Mouse (Mus musculus) left cerebral cortex, postnatal 10 days (tissue): ENCODE data around the gene Mgea5. TPM values are rescaled to one million over a fixed set of nuclear protein-coding genes. Genes with fewer than 3 reads are reported as not detected.
"Not testable (repeated sequence)": the region's sequence is repeated elsewhere in the genome, so short reads cannot be mapped to it uniquely, and the experiment has no call there.

Source experiments
- DNase-seq, 2 experiments: peaks; one replicate each; pipeline ENCODE4 v3.0.0; 2021 to 2022; ENCODE audit warnings: low spot score in 2 of 2, mixed read lengths in 1 of 2; ENCODE audit errors: extremely low spot score in 1 of 2
- intact Hi-C: fragments of 180-260 bp; cut with DNase I; formaldehyde crosslinking; loops from one replicate; pipeline ENCODE4 v1.15.1; 2025
- total RNA-seq, 2 experiments: library from RNA; stranded (reverse); gene quantifications; 2 replicates each; pipeline ENCODE4 v1.2.3; 2021

Gene Mgea5
- total RNA-seq = 100 to 1,000 TPM; 146 to 152 TPM

DNA sequence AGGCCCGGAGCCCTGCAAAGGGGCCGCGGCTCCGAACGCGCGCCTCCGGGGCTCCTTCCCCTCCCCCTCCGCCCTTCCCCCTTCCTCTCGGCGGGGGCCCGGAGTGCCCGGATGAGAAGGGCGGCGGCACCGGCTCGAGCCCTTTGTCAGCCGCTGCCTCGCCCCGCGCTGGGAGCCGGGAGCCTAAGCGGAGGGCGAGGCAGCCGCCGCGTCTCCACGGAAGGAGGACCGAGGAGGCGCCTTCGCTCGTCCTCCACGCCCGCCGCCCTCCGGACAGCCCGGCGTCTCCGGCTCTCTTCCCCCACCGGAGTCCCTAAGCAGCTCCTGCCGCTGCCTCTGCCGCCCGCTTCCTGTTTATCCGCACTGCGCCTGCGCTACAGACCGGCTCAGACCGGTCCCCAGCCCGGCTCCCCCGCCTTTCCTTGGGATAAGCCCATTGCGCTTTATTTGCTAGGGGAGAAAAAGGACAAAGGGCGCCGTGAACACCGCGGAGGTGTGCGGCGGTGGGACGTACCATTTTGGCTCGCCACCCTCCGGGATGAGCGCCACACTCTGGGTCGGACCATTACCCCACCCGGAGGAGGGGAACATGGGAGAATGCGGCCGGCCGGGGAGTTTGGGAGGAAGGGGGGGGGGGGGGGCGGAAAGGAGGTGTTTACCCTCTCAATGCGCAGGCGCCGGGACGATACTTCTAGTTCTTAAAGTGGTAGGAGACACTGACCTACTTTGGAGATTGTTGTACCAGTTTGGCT, at the start of gene Mgea5:
Mgea5 (minus strand) TSS at position 657 of the 752 bp plus-strand sequence.
- peak; percentile 98 to 99 for DNase-seq
- intact Hi-C loops = no loop called here

DNA sequence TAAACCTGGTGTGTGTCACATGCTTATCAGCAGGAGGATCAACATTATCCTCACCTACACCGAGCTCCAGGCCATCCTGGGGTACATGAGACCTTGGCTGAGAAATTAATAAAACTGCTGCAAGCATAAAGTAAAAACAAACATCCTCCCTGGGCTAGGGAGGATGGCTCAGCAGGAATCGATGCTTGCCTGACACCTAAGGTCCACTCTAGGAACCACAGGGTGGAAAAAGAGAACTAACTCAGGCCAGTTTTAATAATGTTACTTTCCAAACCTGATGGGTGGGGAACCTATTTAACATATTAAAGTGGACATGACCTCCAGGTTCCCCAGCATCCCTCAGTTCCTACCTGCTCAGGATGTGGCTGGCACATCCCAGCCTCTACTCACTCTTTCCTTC, 47.0 kb upstream of the Mgea5 start:
- DNase-seq = no peak
- intact Hi-C loops = no loop called here

DNA sequence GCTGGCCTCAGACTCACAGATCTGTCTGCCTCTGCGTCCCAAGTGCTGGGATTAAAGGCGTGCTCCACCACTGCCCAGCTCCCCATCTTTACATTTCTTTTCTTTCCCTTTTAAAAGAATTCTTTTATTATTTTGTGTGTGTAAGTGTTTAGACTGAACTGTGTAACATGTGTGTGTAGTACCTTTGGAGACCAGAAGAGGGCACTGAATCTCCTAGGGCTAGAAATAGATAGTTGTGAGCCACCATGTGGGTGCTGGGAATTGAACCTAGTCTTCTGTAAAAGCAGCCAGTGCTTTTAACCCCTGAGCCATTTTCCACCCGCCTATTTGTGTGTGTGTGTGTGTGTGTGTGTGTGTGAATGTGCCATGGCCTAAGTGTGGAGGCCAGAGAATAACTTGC, 44.1 kb upstream of the Mgea5 start:
- no peak for DNase-seq
- intact Hi-C loops = no loop called here

DNA sequence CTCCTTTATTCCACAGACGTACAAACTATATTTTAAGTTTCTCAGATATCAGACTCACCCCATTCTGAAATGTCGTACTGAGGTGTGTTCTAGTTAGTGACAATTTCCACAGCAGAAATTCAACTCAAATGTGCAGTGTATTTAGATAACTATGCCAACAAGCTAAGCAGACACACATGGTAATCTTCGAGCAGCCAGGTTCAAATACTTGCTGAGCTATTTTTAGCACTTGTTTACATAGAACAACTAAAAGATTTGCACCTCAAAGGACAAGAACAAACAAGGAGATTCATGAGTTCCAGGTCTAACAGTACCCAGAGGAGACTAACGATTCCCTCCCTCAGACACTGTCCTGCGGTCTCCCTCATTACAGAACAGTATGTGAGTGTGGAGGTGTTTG, 43.5 kb upstream of the Mgea5 start:
- no peak for DNase-seq
- intact Hi-C loops = no loop called here

DNA sequence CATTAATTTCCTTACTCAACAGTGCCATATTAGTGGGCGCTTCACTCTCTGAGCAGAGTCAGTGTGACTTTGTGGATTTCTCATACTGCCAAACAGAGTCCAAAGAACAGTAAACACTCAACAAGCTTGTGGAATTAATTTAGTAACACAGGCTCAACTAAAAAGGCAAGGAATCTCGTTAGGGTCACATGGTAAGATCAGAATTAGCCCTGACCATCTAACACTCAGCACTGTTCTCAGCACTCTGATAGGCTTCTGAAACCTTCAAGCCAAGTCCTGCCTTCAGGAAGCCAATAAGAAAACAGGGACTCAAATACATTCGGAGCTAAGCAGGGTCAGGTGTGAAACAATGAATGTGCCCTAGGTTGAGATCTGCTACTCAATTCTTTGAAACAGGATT, 42.5 kb upstream of the Mgea5 start:
- intact Hi-C loops = no loop called here
- no peak for DNase-seq

DNA sequence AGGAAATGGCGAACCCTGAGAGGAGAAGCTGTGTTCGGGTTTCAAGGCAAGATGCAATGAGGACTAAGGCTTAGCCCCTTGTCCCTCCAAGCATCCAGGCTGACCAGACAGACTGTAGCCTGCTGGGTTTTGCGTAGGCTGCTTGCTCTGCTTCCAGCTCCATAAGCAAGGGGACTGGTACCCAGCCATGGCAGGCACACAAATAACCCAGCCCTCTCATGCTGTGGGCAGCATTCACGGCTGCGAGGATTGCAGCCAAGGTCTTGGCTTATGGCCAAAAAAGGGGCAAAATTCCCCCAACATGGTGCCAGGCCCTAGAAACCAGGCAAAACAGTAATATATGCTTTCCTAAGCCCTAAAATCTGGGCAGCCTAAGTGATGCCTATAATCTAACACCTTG, 38.2 kb upstream of the Mgea5 start:
- no peak for DNase-seq
- intact Hi-C loops = no loop called here

DNA sequence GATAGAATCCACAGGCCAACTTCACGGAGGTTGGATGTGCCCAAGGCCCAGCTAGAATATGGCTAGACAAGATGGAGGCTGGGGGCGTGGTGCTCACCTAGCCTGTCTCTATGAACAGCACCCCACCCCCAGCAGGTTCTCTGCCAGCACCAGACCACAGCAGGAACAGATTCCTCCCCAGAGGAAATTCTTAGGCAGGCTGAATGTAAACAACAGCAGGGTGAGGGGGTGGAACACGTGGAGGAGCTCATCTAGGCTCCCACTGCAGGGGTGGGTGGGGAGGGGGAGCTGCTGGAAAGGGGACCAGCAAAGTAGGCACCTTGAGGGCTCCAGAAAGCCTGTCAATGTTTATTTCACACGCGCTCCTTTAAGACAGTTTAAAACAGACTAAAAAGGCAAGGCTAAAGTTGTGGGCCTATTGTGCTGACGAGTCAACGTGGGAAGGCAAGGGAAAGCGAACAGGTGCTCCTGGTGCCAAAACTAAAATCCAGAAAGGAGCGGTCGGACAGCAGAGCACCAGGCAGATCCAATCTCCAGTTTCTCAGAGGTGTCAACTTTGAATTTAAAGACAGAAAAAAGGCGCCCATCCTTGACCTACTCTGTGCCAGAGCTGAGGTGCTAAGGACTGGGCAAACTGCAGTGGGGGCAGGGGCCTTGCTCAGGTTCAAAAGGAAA, 34.3 kb upstream of the Mgea5 start:
- intact Hi-C loops = loop anchor here (10.0 kb wide), 1 partner anchor 197 kb away; no protein-coding TSS in a partner anchor
- DNase-seq = no peak

DNA sequence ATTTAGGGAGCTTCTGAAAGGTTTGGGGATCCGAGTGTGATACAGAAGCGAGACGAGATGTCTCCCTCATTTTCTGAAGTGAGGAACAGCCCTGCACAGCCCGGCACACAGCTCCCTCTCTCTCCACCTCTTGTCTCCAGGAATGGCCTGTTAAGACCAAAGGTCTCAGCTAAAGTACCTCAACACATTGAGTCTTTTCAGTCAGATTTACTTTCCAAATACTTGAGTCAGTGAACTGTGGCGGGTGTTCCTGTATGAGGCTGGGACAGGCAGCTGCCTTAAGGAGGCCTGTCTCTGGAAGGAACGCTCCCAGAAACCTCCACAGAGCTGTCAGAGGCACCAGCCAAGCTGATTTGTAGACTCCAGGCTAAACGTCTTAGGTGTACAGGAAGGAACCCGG, 33.1 kb upstream of the Mgea5 start:
- intact Hi-C loops = loop anchor here (10.0 kb wide), 1 partner anchor 198 kb away; no protein-coding TSS in a partner anchor
- DNase-seq = no peak

DNA sequence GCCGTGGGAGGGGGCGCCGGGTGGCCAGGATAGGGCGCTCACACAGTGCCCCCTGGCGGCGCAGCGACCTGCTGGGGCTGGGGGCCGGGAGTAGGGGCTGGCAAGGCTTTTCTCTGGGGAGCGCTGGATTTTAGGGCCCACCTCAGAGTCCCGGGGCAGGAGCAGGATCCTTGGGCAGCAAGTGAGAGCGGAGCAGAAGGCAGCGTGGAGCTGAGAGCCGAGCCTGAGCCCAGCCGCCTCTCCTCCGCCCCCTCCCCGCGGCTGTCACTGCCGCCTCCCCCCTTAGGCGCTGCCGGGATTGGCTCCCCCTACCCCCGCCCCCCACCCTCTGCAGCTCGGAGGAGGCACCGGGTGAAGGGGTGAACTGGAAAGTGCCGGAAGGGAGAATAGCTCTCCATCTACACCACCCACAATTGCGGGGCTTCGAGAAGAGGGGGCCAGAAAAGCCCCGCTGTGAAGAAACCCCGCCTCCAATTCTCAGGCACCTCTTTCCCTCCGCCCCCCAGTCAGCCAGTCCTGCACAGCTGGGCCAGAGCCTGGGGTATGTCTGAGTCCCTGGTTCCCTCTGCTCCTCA, 32.3 kb upstream of the Mgea5 start, which contains the start of gene Kcnip2:
Kcnip2 (minus strand) TSS at position 231 of the 575 bp plus-strand sequence.
- DNase-seq = peak; percentile 31 to 77
- intact Hi-C loops = loop anchor here (10.0 kb wide), 1 partner anchor 199 kb away; no protein-coding TSS in a partner anchor

DNA sequence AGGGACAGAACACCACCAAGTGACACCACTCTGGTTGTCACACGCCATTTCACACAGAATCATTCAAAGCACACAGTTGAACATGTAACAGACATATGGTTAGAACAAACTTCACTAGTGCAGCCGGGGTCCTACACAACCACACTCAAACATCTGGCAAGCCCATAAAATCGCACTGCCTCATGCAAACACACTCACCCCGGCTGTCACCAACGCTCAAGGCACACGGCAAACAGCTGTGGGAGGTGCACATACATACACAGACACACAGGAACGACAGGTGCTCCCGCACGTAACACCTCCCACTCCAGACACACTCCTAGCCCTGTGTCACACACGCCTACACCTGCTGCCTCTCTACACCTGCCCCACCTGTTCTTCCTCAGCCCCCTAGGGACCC, 31.5 kb upstream of the Mgea5 start:
- DNase-seq = no peak
- intact Hi-C loops = loop anchor here (10.0 kb wide), 1 partner anchor 200 kb away; no protein-coding TSS in a partner anchor

DNA sequence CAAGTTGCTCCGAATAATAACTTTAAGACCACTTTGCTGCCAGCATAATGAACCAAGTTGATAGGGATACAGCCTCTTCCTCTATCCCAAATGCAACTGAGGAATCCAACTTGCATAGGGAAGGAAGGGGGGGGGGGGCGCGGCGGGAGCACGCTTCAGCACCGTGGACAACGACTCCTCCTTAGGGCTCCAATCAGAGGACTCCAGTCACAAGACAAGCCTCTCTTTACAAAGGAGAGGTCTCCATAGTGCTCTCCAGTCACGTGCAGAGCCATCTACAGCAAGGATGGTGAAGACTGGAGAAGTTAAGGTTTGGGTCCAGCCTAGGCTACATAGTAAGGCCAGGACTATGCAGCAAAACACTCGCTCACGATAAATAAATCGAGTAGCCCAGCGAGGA, 30.2 kb upstream of the Mgea5 start:
- intact Hi-C loops = loop anchor here (2.0 to 10.0 kb wide), 2 partner anchors 139 to 201 kb away; no protein-coding TSS in a partner anchor
- no peak for DNase-seq

DNA sequence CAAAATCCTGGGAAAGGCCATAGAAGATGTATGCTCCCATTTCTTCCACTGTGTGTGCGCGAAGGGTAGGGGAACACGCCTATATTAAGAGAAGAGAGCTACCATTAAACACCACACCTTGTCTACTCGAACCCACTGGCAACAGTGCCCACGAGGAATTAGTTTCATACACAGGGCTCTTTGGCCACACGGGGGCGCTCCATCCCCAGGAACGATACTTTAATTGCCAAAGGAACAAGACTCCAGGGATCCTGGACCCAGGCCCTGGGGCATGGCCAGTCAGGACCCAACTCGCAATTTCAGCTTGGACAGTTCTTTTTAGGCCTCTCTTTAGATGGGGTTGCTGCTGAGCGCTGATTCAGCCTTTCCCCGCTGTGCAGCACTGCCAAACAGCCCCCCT, 29.6 kb upstream of the Mgea5 start:
- intact Hi-C loops = loop anchor here (2.0 to 10.0 kb wide), 2 partner anchors 140 to 202 kb away; no protein-coding TSS in a partner anchor
- DNase-seq = peak; percentile 87 to 89

DNA sequence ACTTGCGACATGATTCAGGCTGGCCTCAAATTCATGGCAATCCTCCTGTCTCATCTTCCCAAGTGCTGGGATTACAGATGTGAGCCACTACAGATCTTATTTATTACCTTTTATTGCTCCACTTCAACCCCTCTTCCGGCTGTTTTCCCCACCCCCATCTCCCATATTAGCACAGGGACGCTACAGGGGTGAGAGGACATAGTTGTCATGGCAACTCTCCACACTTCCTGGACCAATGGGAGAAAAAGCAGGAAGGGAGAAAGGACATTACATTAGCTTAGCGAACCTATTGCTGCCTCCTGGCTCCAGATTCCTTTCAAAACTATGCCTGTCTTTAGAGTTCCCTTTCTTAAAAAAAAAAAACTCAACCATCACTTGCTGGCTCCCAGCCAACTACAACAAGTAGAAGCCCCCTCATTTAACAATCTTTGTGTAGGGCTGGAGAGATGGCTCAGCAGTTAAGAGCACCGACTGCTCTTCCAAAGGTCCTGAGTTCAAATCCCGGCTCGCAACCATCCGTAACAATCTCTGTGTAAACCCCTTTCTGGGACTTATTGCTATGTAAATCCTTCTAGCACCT, 29.1 kb upstream of the Mgea5 start:
- DNase-seq = no peak
- intact Hi-C loops = loop anchor here (2.0 to 10.0 kb wide), 2 partner anchors 140 to 202 kb away; no protein-coding TSS in a partner anchor

DNA sequence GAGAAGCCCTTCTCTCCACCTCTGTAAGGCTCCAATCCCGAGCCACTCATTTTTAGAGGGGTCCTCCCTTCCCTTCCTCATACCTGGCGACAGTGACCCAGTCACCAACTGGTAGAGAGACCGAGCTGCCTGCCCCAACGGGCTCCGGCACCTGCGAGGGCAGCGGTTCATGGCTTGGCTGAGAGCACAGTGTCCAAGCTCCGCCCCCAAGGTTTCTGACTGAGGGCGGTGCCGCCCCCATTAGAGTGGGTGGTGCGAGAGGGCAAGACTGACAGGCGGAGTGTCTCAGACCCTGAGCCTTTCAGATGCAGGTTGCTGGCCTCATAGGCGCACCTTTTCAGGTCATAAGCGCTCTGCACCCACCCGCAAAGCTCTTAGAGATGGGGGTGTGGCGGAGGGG, 28.5 kb upstream of the Mgea5 start:
- intact Hi-C loops = loop anchor here (2.0 to 10.0 kb wide), 2 partner anchors 141 to 203 kb away; no protein-coding TSS in a partner anchor
- peak in 1 of 2 experiments; percentile 60 for DNase-seq

DNA sequence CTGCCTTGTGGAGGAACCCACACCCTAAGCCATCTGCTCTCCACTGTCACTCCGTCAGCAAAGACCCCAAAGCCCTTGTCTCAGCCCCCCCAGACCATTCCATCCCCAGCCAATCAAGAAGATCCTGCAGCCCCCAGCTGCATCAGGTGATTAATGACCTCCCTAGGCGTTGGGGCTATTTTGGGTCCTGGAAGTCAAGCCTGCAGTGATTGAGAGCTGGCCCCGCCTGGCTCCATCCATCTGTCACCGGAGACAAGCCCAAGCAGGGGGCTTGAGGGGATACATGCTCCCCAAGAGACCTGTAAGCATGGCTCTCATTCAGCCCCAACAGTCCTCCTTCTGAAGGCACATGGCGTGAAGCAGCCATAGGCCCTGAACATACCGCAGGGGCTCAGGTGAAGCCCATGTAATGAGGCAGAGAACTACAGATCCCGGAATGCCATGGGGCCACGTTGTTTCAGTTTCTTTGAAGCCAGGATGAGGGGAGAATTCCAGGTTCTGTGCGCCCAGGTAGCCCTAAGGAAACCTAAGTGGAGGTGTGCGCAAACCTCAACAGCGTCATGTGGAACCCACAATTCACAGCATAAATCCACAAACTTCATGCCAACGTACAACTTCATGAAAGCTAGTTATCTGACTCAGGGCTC, 27.5 kb upstream of the Mgea5 start:
- intact Hi-C loops = loop anchor here (10.0 kb wide), 1 partner anchor 204 kb away; no protein-coding TSS in a partner anchor
- no peak for DNase-seq

DNA sequence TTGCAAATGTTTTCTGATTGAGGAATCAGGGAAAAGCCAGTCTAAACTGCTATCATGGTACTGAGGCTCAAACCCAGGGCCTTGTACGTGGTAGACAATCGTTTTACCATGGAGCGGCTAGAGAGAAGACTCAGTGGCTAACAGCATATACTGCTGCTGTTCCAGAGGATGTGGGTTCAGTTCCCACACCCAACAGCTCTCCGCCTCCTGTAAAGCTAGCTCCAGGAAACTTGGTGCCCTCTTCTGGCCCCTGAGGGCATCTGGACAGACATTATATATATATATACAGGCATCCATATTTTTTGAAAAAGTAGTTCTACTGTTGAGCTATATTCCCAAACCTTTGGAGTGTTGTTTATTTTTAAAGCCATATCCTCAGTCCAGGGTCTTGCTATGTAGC, 24.1 kb upstream of the Mgea5 start:
- intact Hi-C loops = no loop called here
- no peak for DNase-seq

DNA sequence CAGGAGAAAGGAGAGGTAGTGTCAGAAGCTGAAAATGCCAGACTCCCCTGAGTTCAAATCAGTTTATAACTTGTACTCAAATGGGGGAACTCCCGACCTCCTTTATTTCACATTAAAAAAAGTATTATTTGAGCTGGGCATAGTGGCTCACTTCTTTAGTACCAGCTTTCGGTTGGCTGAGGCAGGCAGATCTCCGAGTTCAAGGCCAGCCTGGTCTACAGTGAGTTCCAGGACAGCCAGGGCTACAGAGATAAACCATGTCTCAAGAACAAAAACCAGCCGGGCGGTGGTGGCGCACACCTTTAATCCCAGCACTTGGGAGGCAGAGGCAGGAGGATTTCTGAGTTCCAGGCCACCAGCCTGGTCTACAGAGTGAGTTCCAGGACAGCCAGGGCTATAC, 22.2 kb upstream of the Mgea5 start:
- DNase-seq, intact Hi-C loops: not testable (repeated sequence)

DNA sequence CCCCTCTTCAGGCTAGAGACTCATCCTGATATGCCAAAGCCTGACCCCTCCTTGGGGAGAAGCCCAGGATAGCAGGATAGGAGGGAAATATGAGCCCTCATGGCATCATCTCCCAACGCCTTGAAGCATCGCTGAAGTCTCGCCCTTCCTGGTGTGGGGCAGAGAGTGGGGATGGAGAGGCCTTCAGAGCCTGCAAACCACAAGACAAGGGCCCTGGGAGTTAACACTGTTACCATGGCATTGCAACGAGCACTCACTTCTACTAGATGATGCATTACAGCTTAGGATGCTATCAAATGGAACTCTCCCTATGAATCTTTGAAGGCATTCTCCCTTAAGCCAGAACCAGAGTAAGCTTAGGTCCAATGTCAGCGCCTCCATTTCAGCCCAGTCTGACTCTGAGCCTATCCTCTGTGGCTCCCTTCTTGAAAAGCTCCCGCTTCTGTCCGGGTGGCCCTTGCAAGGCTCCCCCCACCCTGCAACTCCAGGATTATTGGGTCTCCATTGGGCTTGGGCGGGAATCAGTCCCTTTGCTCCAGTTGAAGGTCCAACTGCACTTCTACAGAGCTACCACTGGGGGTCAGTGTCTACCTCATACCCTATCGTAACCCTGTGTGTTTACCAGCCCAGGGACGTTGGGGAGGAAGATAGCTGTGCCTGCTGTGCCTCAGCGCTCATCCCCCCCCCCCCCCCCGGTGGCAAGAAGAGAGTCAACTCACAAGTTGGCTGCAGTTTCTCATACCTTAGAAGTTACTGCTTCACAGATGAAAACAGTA, 21.1 kb upstream of the Mgea5 start:
- intact Hi-C loops = no loop called here
- DNase-seq = no peak
